Mouse (Mus musculus) liver, adult 10 weeks (tissue): ENCODE results near the gene Lrrc38. TPM values are rescaled to one million over a fixed set of nuclear protein-coding genes. Genes with fewer than 3 reads are reported as not detected.

Source experiments
- polyA plus RNA-seq: library from polyadenylated mRNA; stranded (reverse); fragments of 350-450 nt; fragmentation: Illumina TruSeq; extraction: RNeasy Lipid Tissue Mini Kit (QIAGEN cat#74804); gene quantifications from one replicate; pipeline ENCODE4 v1.2.3, GENCODE M21; 2014; ENCODE audit warnings: low read depth, low replicate concordance

The Lrrc38 gene
- not detected for polyA plus RNA-seq

DNA sequence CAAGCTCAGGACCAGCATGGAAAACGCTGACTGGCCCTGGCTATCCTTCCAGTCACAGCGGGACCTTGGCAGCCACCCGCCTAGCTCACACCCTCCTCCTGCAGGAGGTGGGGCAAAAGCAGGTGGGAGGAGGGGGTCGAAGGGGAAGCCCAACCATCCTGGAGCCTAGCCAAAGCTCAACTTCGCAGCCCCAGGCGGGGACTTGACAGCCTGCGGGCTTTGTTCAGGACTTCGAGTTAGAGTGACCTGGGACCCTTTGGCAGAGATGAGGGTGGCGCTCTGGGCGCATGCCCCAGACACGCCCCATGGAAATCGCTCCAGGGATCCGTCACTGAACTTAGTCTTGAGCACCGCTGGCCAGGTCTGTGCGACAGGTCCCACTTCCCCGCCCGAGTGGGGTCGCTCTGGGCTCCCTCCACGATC, at the start of gene Lrrc38:
Lrrc38 (plus strand) TSS at position 274 of the 423 bp plus-strand sequence.

DNA sequence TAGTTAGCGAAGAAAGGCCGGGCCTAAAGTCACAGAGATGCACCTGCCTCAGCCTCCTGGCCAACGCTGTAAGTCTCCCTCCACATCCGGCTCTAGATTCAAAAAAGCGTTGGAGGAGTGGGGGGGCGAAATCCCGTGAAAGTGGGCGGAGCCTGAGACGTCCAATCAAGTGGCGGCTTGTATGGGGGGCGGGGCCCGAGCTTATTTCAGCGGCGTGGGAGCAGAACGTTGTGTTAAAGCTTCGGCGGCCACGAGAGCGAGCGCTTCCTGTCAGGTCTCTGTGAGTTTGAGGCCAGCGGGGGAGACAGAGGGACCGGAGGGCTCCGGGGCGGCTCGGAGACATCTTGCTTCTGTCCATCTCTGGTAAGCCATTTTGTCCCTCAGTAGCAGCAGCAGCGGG, 44.6 kb downstream of the Lrrc38 start, which contains the start of gene Pramel1:
Pramel1 (plus strand) TSS at position 248 of the 400 bp plus-strand sequence.

DNA sequence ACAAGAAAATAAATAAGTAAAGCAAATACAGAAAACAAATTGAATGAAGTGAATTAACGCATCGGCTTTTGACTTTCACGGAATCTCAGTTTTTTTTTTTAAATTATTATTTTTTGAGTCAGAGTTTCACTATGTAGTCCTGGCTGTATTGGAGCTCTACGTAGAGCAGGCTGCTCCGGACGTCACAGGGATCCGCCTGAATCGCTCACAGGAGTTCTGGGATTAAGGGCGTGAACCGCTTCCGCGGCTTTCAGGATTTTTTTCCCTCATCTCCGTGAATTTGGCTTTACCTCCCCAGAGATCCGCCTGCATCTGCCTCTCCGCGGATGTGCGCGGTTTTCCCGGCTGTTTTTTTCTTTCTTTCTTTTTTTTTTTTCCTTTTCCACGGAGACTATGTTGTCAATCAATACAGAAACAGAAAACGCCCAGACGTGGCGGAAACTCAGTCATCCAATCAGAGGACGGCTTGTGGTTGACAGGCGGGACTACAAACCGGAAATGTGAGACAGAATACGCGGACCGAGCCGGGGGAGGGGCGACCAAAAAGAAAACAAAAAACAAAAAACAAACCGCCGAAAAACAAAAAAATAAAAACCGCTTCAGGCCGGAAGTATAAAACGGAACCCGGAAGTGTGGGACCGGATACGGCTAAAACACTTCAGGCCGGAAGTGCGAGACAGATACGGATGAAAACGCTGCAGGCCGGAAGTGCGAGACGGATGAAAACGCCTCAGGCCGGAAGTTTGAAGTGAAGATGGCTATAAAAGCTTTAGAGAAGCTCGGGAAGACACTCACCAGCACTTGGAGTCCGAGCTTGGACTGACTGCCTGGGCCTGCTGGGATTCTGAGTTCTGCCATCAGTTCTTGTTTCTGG, 62.9 kb downstream of the Lrrc38 start, which contains the start of gene Pramef8:
Pramef8 (plus strand) TSS at position 208 of the 874 bp plus-strand sequence.

Other genes with a start within 250 kb of the Lrrc38 start
- 6.8 TPM for gene Prdm2, start 136.8 kb upstream of the Lrrc38 start, polyA plus RNA-seq
- 0.77 TPM for gene Pdpn, start 50.2 kb upstream of the Lrrc38 start, polyA plus RNA-seq
- gene Pramel1, start 44.7 kb downstream of the Lrrc38 start, polyA plus RNA-seq = not detected
- 5.3 TPM for gene Pramef8, start 62.7 kb downstream of the Lrrc38 start, polyA plus RNA-seq
- not detected for gene Oog4, start 100.6 kb downstream of the Lrrc38 start, polyA plus RNA-seq
- gene Gm13043, start 161.6 kb downstream of the Lrrc38 start, polyA plus RNA-seq = not detected
- gene Gm13040, start 186.2 kb downstream of the Lrrc38 start, polyA plus RNA-seq = not detected
- not detected for gene BC080695, start 201.9 kb downstream of the Lrrc38 start, polyA plus RNA-seq
- gene Gm13057, start 202.0 kb downstream of the Lrrc38 start, polyA plus RNA-seq = not detected